Mouse (Mus musculus) frontal cortex, postnatal 25 days (tissue): ENCODE measurements around the gene Myrip.
"Not testable (repeated sequence)": the region's sequence is repeated elsewhere in the genome, so short reads cannot be mapped to it uniquely, and the experiment has no call there.

Experiments used
- DNase-seq, 2 experiments: peaks; one replicate each; pipeline ENCODE4 v3.0.0; 2022; ENCODE audit warnings: low spot score in 2 of 2

Gene Myrip

DNA sequence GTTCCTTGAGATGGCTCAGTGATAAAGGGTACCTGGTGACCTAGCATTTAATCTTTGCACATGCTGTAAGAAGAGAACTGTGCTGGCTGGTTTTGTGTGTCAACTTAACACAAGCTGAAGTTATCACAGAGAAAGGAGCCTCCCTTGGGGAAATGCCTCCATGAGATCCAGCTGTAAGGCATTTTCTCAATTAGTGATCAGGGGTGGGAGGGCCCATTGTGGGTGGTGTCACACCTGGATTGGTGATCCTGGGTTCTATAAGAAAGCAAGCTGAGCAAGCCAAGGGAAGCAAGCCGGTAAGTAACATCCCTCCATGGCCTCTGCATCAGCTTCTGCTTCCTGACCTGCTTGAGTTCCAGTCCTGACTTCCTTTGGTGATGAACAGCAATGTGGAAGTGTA is at the start of gene Myrip:
Myrip (plus strand) TSS at position 301 of the 400 bp plus-strand sequence.
- DNase-seq = not testable (repeated sequence)

DNA sequence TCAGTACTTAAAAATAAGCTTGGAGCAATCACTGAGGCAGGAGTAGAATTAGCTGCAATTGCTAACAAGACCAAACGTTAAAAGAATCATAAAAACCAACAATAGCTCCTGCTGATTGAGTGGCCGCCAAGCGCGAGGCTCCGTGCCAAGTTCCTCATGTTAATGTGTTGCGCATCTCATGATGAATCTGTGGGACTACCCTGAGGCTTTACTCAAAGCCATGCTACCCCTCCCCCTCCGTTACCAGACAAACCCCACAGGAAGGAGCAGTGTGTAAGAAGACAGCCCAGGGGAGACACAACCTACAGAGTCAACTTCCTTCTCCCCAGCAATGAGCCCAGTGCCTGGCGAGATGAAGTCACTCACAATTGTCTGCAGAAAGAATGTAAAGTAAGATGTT is 41.5 kb upstream of the Myrip start:
- DNase-seq = peak in 1 of 2 experiments; percentile 29

DNA sequence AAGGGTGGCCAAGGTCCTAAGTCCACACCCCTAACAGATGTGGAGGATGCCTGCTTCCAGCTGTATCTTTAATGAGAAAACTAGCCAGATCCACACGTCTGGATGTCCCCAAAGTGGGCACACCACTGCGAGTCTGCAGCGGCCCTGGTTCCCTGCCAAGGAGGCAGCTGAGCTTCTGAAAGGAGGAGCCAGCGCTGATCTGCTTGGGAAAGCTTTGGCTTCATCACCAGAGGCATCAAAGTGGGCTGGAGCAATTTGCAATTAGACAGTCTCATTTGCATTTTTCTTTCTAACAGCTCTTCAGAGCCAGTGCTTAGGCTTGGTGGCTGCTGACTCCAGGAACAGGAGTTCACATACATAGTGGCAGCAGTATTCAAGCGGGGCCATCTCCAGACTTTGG is 37.3 kb upstream of the Myrip start:
- DNase-seq = peak; percentile 25 to 42

DNA sequence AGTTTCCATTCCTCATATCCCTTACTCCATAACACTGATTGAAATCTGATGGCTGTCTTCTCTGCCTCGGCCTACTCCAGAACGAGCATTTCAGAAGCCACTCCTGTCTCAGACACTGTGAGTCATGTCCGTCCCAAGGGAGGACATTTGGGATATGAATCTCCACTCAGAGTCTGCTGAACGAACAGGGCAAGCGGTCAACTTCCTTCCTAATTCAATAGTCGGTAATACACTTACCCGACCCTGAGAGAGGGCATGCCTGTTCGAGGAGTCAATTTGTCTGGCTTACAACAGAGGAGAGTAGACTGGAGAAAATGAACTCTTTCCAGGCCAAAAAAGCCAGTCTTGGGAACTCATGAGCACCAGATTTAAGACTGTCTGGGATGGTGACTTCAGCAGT is 28.2 kb upstream of the Myrip start:
- no peak for DNase-seq

DNA sequence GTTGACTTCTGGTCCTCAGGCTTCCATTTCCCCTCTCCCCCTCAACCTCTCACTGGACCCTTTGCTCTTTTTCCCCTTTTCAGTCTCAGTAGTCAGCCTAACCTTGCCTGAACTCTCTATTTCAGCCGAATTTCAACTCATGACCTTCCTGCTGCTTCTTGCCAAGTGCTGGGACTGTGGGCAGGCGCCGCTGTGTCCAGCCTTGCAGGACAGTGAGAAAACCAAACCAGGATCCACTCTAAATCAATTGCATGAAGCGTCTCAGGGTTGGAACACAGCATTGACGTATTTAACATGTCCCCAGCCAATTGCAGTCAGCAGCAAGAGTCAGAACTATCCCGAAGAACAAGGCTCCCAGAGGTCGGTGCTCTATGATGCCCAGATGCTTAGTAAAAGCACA is 26.1 kb upstream of the Myrip start:
- DNase-seq = no peak

DNA sequence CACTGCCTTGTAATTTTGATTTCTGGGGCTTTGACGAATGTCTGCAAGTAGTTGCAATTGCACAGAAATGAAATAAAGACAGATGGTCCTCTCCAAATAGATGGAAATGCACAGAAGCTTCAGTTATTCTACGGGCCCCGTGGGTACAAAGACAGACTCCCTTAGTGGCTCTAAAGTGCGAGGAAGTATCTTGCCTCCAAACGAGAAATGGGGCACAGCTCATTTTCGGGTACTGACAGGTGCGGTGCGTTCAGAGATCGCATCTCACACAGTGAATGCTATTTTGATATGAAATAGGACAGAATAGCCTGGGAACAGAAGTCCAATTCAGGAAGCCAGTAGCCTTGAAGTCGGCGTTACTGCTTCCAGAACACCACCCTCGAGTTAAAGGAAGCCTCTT is 20.2 kb upstream of the Myrip start:
- peak in 1 of 2 experiments; percentile 21 for DNase-seq

DNA sequence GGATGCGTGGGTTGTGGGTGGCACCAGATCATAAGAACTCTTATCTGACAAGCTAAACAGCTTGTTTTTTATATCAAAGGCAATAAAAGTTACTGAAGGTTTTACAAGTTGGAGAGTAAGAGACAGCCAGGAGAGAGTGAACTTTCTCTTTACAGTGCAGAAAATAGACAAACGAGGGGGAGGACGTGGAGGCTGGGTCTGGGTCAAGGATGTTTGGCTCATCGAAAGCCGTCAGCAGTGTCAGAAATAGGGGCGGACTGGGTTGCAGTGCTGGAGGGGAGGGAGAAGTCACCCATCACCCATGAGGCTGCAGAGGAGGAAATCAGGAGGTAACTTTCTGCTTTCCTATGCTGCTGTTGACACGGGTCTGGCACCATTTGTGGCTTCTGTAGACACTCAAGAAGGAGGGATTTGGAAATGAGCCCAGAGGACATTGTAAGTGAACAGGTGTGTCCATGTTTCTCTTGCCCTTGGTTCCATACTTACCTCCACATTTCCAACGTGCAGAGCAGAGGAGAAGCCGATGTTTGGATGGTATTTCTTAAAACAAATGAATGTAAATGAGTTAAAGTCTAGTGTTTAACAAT is 18.8 kb upstream of the Myrip start:
- no peak for DNase-seq

DNA sequence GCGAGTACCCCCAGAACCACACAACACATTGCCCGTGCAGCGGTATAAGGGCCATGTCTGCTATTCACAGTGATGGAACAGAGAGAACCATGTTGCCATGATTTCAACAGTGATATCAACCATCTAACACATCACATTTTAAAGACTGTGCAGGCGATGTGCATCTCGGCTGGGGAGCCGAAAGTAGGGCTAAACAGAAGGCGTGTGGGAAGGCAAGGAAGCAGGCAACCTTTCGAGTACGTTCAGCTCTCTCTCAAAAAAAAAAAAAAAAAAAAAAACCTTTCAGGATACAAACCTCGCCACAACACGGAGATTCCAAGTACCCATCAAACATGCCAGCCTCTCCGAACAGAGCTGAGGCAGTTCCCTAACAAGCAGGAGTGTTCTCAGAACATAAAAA is 17.8 kb upstream of the Myrip start:
- DNase-seq = no peak

DNA sequence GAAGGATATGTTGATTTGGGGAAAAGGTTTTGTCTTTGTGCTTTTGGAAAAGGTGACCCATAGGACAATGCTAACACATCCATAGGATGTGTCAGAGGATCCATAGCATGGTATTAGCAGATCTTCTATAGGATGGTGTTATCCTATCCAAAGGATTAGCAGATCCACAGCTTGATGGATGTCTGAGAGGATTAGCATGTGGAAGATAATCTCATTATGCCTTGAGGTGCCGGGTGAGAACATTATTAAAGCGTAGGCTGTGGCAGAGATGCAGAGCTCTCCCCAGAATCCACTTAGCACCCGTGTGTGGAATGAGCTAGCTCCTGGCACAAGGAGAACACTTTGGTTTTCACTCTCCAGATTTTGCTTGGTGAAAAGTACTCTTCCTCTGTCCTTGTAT is 13.3 kb upstream of the Myrip start:
- no peak for DNase-seq

DNA sequence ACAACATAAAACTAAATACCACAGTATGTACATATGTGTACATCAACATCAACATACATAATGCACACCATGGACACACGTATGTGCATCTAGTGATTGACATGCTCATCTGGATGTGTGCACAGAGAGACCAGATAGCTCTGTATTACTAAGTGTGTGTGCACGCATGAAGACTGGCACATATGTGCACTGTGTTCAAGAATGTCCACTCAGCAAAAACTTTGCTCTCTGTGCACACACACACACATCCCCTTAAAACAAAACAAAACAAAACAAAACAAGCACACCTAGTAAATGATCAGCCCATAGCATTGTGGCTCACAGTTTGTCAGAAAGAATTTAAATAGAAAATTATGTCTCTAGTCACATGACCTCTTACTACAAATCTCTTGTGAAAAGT is 10.9 kb upstream of the Myrip start:
- DNase-seq = no peak

DNA sequence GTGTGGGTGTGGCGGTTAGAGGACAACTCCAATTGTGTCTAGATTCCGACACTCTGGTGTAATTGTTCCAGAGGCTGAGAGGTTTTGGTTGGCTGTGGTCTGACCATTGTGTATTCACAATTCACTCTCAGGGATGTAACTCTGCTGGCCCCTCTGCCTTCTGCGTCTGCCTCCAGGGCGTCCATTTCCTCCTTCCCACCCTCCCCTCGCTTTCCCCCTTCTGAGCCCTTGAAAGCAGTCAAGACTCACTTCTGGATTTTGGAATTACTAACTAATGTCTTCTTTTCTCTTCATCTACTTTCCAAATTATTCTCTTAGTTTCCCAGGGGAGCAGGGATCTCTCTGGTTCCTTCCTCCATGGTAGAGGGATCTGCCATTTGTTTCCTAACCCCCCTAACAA is 8.8 kb upstream of the Myrip start:
- DNase-seq = no peak

DNA sequence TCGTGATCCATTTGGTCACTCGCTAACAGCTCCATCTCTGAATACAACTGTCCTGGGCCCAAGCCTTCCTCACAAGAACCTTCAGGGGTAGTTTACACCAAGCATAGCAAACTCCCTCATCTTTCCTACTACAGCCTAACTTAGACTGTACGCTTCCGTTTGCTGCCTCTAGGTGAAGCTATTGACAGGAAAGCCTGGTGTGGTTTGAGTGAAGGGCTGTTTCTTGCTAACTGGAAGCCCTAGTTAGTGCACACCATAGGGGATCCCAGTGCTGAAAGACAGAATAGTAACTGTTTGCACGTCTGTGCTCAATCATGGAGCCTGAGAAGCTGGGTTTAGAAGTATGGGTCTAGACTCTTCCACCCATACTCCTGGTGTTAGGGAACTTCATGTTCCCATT is 5.8 kb upstream of the Myrip start:
- no peak for DNase-seq

DNA sequence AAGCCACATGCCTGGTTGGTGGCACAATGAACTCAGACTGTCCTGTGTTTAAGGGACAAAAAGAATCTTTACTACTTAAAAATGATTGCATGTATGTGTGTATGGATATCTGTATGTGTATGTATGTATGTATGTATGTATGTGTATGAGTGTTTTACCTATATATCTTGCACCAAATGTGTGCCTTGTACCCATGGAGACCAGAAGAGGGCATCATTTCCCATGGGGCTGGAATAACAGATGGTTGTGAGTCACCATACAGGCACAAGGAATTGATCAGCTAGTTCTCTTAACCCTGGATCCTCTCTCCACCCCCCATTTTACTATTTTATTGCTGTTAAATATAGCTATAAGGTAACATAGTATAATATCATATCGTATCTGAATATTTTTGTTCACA is 4.4 kb upstream of the Myrip start:
- DNase-seq = no peak

DNA sequence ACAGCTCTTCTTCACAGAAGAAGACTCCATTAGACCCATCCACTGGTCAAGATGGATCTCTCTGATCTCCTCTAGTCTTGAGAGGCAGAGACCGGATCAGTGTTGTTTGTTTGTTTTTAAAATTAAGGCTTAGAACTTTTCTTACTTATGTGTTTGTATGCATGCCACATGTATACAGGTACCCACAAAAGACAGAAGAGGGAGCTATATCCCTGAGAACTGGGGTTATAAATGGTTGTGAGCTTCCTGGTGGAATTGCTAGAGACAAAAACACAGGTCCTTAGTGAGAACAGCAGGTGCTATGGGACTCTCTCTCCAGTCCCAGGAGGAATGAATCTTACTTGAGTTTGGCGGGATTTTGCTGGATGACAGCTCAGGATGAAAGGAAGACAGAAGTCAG is 1.9 kb upstream of the Myrip start:
- no peak for DNase-seq

DNA sequence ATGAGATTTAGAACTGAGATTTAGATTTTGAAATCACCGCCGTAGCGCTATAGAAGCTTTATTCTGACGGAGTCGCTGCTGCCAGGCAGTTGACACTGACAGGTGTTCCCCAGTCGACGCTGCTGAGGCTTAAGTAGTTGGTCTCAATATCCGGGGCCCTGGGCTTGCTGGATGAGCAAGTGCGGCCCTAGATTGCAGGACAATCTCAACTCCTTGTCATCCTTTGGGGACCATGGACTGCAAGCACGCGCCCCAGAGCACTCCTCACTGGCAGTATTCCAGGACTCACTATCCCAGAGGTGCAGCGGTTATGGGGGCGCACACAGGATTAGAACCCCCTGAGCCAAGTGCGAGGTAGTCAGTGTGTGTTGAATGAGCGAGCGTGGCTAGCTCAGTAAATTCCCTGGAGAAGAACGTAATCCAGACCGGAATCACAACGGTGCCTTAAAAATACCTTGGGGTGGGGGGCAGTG is 1.7 kb downstream of the Myrip start:
- DNase-seq = peak in 1 of 2 experiments; percentile 23

DNA sequence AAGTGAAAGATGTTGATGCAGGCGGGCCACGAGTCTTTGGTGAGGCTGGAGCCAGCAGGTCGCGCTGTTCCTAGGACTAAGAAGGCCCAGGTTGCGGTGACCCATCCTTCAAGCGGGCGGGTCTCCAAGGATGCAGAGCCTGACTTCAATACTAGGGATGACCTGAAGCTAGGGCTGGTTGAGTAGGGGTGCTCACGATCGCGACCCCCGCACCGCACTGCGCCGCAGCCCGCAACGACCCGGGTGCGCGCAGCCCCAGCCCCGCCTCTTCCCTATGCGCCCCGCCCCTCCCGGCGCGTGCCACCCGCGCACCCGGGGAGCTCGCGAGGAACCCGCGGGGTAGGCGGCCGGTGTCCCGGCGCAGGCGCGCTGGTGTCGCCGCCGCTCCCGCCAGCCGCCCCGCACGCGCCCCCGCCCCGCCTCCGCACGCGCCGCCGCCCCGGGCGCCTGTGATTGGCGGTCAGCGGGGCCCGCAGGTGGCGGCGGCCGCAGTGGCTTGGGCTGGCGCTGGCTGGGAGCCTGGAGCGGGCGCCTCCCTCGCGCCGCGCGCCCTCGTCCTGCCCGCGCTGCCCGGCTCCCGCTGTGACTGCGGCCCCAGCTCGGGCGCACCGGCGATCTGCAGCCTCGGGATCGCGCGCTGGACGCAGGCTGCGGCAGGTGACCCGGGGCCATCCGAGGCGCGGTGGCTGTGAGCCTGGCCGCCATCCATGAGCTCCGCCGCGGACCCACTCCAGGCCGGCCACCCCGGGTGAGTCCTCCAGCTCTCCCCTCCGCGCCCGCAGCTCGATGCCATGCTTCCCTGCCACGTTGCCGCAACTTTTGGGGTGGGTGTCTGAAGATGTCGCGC is 2.4 kb downstream of the Myrip start:
- DNase-seq = peak; percentile 58 to 65

DNA sequence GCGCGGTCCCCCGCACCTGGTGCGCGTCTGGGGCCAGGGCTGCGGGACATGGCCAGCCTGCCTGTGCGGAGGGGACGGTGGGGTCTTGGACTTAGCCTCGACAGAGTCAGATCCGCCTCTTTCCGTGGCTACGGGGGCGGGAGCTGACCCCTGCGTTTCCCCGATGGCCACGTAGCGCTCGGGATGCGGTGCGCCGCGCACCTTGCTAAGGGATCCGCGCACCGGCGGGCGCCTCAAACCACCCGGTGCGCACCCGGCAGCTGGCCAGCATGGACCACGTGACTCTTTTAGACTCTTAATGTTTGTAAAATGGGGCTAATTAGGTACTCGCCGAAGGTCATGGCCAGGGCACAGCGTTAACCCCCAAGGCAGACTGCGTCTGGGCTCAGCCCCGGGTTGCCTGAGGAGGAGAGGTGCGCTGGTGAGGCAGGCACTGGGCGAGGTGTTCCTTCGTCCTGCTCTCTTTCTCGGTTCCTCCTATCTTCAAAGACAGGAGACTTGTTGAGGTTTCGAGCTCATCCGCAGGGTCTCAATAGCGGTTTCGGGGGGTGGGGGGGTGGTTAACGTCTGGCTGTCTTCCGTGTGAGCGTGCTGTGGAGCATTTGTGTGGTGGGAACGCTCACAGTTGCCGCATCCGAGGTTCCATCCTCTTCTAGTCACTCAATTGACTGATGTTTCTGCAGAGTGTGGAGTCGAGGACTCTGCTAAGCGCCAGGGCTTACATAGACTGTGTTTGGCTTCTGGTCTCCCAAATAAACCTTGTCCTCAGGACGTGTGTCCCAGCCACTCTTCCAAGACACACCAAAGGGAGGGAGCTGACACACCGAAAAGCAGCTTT is 3.2 kb downstream of the Myrip start:
- DNase-seq = peak; percentile 21 to 26

DNA sequence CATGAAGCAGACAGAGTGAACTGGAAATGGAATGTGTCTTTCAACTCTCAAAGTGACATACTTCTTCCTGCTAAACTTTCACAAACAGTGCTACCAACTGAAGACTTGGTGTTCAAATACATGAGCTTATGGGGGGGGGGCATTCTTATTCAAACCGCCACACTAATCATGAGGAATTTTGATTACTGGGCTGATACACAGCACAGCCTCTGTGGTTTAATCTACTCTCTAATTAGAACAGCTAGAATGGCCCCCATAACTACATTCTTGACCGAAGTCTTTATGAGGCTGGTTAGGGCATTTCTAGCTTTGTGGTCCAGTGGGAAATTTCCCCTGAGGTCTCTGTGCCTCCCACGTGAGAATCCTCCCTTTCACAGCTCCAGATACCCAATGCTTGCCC is 13.9 kb downstream of the Myrip start:
- no peak for DNase-seq

DNA sequence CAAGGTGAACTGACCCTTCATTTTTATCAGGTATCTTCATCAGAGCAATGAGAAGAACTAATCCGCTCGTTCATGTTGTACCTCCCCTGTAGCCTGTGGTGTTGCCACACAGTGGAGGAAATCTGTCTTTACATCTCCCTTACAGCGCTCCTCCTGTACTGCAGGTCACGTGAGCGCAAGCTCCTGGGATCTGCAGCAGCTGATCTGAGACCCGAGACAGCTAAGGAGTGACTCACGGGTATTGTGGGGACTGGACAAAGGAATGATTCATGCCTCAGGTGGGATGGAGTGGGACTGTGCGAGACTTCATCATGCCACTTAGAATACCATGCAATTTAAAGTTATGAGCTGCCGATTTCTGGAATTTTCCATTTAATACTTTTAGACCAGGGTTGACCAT is 17.8 kb downstream of the Myrip start:
- no peak for DNase-seq

DNA sequence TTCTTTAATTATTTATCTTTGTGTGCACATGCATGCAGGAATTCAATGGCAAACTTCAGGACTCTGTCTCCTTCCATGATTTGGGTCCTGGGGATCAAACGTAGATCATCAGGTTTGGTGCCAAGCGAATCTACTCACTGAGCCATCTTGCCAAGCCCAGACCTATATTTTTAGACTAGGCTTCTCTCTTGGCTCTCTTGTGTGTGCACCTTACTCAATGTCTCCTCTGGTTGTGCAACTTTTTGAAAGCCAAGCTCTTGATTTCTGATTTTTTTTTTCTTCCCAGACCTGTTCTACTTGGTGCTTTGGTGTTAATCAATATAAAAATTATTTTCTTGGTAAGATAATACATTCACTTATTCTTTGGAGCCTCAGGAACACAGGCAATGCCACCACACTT is 19.3 kb downstream of the Myrip start:
- DNase-seq = no peak

DNA sequence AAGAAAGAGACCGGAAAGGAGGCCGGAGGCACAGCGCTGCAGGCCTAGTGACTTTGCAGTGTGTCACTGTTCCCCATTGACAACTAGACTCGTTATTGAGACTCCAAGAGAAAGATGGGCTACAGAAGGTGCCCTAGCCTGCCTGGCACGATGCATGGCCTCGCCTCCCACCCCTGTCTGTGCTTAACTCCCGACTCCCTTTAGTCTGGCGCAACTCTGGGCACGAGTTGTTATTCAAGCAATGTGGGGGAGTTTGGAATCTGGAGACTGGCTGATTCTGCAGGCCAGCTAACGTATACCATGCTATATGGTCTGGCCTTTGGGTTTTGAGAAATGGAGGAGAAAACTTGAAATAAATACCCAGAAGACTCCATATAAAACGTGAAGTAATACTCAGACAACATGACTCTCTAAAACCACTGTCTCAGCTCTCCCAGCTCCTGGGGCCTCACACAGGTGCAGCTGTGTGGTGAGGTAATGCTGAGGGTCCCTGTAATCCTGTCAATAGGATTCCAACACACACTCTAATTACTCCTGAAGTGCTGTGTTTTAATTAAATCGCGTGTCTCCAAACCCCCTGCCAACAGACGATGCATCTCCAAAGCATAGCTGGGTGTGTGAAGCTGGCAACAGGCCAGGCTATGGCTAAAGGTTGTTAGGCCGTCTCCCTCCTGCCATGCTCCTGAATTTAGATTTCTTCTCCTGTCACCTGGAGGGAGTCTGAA is 21.6 kb downstream of the Myrip start:
- no peak for DNase-seq

DNA sequence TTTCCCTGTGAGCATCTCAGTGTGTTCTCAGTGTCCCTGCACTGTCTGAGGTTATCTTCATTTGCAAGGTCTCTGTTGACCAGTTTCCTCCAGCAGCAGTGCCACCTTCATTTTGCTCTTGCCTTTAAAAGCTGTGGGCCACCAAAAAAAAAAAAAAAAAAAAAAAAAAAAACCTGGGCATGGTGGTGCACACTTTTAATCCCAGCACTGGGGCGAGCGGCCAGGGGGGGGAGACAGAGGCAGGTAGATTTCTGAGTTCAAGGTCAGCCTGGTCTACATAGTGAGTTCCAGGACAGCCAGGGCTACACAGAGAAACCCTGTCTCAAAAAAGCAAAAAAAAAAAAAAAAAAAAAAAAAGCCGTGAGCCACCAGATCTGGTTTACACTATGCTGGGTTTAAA is 29.7 kb downstream of the Myrip start:
- not testable (repeated sequence) for DNase-seq
